Mouse (Mus musculus) cerebellum, postnatal 10 days (tissue): ENCODE data around the gene Tmem184b.

Source experiments
- DNase-seq, 2 experiments: peaks; one replicate each; pipeline ENCODE4 v3.0.0; 2021; ENCODE audit warnings: mixed read lengths in 2 of 2

Gene Tmem184b

DNA sequence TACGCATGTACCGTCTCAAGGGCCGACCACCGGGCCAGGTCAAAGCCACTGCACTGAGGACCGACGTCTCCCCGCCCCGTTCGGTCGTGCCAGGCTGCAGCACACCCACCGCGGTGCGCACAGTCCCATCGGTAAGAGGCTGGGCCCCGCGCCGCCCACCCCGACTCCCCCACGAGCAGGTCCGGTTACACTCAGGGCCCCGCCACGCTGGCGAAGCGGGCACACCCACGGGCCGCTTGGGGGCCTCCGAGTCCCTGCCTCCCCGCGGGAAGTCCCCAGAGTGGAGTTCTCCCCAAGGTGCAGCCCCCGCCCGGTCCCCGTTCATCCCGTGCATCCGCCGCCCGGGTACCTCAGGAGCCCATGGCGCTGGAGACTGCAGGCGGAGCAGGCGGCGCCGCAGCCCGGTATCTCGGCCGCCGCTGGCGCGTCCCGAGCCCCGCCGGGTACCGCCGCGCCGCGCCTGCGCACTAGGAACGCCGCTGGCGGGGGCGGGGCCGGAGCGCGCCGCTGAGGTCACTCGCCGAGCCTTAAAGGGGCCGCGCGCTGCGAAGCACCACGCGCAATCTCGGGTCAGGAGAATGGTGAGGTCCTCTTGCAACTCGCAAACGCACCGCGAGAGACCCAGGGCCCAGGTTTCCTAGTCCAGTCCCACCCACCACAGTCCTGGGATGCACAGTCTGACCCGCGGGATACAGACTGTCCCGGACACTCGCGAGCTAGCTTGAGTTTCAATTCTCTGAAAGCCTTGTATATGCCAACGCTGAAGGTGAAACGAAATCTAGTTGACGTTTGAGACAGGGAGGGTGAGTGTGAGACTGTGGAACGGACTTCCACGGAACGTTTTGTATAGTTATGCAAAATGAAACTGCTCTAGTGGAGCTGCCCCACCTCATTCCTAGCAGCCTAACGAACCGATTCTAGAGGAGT is at the start of gene Tmem184b:
TSS of gene Tmem184b (minus strand) at position 734 of the 927 bp plus-strand sequence.
- peak; percentile 93 to 95 for DNase-seq

DNA sequence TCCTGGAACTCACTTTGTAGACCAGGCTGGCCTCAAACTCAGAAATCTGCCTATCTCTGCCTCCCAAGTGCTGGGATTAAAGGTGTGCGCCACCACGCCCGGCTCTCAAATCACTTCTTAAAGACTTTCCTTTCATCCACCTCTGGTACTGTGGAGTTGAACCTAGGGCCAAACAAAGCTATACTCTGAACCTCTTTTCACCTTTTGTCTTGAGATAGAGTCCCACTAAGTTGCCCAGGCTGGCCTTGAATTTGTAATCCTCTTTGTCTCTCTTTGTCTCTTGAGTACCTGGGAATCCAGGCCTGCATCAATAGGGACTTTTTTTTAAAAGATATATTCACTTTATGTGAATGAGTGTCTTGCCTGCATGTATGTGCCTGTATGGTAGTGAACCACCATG is 44.7 kb upstream of the Tmem184b start:
- no peak for DNase-seq

DNA sequence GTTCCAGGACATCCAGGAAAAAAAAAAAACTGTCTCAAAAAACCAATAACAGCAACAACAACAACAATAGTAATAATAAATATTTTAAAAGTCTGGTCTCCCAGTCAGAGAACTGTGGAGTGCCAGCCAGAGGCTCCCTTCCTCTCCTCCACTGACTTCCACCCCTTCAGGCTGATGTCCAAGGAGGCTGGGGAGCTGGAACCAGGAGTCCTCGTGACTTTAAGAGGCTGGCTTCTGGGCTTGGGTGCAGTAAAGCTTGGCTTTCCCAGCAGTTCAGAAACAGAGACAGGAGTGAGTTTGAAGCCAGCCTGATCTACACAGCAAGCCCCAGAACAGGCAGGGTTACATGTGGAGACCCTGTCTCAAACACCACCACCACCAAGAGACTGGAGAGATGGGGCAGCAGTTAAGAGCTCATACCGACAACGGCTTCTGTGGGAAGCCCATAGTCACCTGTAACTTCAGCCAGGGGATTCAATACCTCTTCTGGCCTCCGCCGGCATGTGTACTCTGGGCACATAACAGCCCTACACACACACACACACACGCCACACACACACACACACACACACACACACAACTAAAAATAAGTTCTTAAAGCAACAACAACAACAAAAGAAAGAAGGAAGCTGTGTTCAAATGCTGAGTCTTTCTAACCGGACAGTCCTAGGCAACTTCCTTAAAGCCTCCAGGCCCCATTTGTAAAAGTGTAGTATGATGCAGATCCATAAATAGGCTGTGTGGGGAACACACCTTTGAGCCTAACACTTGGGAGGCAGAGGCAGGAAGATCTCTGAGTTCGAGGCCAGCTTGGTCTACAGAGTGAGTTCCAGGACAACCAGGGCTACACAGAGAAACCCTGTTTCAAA is 42.7 kb upstream of the Tmem184b start:
- DNase-seq: no peak

DNA sequence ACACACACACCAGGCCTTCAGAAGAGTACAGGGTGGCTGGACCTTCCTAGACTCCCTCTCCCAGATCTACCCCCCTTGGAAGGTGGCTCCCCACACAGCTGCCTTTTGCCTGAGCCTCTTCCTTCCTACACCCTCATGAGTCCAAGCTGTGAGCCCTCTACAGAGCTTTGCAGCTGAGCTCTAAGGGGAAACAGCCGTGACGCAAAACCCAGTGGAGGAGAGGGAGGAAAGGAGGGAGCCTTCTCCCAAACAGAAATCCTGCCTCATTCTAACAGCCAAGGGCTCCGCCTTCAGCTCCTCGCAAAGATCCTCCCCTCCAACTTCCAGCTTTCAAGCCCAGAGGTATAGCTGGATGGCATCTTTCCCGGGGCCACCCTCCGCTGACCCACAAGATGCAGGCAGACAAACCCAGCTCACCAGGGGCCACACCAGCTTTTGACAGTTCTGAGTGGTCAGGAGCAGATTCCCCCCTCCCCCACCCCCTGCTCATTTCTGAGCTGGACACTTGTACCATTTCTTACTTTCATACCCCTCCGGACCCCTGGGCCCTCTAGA is 40.6 kb upstream of the Tmem184b start:
- no peak for DNase-seq

- peak; percentile 61 to 72 for DNase-seq
These were observed 39.7 kb upstream of the Tmem184b start for GRCm38 (mm10) chr15:79442961-79443518.

GRCm38 (mm10) chr15:79442257-79442611 is 38.9 kb upstream of the Tmem184b start:
- DNase-seq: no peak

GRCm38 (mm10) chr15:79441331-79442256 is 38.2 kb upstream of the Tmem184b start:
- peak; percentile 90 to 94 for DNase-seq

GRCm38 (mm10) chr15:79440651-79441330 is 37.4 kb upstream of the Tmem184b start:
- DNase-seq: peak; percentile 26 to 46

DNA sequence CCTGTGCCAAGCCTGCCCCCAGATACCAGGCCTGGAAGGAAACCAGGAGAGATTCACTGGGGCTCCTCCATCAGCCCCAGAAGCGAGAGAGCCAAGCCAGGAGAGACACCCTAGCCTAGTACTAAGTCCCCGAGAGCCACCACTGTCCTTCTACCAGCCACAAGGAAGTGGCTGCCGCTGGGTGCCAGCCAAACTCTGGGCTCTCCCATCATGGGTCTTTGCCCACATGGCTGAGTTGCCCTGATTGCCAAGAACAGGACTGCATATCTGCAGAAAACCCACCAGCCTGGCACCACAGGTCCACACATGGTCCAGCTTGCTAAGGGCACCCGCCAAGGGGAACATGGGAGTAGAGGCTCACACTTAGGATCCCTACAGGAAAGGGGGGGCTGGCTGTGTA is 36.9 kb upstream of the Tmem184b start:
- DNase-seq: peak; percentile 90 to 91

DNA sequence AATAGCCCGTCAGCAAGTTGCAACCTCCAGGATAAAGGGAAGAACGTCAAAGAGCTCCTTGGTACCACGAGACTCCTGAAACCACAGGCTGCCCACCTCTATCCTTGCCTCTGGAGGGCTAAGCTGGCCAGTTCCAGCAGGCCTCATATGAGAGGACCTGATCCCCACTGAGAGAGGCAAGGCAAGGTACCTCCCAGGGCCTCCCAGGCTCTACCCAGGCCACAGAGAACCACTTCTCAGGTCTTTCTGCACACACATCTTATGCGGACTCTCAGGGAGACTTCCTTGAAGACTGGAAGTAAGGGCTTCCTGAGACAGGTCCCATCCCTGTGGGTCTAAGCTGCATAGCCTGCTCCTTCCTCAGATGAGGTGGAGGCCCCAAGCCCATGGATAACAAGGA is 36.0 kb upstream of the Tmem184b start:
- no peak for DNase-seq

- peak; percentile 36 to 48 for DNase-seq
These were observed 35.4 kb upstream of the Tmem184b start for GRCm38 (mm10) chr15:79438816-79439215.

- no peak for DNase-seq
These were observed 34.9 kb upstream of the Tmem184b start for GRCm38 (mm10) chr15:79438209-79438810.

- no peak for DNase-seq
These were observed 34.3 kb upstream of the Tmem184b start for GRCm38 (mm10) chr15:79437541-79438208.

DNA sequence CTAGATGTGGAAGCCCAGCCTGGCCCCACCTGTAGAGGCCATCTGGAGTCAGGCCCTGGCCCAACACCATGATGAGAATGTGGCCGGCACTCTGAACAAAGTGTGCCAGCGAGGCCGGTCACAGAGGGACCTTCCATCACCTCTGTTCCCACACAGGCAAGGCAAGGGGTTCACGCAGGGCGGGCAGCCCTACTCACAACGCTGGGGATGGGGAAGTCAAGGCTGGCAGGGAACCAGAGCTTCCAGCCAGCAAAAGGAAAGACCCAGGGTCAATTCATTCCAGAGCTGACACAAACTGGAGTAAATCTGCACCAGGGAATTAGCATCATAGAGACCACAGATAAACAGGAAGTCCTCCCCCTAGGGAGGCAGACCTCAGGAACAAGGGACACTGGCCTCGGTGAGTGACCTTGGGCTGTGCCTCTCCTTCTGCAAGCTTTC is 33.1 kb upstream of the Tmem184b start:
- DNase-seq: peak; percentile 76 to 80

- peak; percentile 83 to 84 for DNase-seq
These were observed 31.9 kb upstream of the Tmem184b start for GRCm38 (mm10) chr15:79435191-79435671.

- DNase-seq: peak; percentile 34
These were observed 29.5 kb upstream of the Tmem184b start for GRCm38 (mm10) chr15:79432892-79433291.

DNA sequence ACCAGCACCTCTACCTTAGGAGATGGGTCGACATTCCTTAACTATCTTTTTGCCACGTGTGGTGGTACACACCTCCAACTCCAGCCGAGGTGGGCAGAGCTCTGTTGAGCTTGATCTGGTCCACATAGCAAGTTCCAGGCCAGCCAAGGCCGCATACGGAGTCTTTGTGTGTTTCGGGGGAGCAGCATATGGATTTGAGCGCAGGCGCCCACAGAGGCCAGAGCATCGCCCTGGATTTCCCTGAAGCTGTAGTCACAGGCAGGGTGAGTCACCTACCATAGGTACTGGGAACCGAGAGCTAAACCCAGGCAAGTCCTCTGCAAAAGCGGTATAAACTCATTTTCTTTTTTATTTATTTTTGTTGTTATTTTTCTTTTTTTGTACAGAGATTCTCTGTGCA is 29.0 kb upstream of the Tmem184b start:
- DNase-seq: no peak

DNA sequence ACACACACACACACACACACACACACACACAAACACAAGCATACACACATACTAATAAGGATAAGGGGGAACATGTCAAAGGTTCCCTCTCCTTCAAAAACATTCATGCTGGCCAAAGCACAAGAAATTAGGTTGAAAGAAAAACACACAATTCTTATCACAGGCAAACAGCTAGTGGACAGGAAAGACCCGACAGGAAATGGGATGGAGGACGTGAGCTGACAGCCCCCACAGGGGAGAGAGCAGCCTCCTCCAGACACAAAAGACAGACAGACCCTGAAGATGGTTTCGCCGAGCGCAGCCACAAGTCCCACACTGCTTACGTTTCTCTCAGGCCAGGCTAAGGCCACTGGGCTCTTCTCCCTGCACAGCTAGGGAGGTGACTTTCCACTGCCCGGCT is 28.6 kb upstream of the Tmem184b start:
- DNase-seq: no peak

DNA sequence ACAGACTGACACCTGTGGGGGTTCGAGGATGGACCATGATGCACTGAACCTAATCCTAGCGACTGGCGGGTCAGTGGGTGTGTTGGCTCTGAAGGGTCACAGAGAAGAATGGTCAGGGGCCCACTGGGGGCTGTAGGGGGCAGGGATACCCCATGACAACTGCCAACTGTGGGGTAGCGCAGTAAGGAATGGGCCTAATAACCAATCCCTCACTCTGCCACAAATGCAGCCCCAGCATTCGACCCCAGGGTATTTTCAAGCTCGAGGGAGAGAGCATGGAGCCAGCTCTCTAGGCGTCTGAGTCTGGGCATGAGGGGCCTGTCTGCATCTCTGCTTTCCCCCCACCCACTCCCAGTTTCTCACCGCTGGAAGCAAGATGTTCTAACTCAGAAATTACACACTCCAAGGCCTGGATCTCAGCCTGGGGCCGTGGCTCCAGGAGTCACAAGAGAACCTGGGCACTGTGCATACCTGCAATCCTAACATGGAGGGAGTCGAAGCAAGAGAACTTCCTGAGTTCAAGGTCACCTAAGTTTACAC is 27.2 kb upstream of the Tmem184b start:
- DNase-seq: no peak

DNA sequence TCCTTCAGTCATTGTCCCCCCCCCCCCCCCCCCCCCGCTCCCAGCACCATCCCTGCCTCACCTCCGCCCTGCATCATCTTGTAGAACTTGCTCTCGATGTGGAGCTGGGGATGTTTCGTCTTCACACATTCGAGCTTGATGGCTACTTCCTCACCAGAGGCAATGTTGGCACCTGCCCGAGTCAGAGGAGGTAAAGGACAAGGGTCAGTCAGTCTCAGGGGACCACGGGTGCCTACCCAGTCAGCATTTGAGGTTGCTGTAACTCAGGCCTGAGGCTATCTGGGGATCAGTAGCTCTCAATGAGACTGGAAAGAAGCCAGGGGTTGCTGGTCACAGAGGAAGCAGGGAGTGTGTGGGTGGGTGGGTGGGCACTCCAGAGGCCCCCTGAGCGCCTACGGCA is 26.6 kb upstream of the Tmem184b start:
- DNase-seq: no peak
